Mouse (Mus musculus) limb, embryonic 11.5 days (tissue): ENCODE data around the gene Mov10. TPM values are rescaled to one million over a fixed set of nuclear protein-coding genes. Genes with fewer than 3 reads are reported as not detected.

ENCODE experiments used
- polyA plus RNA-seq: library from polyadenylated mRNA; unstranded; fragments of >200 nt; fragmentation: Nextera tagmentation; extraction: Ambion mirVana; gene quantifications from 2 replicates; pipeline ENCODE4 v1.2.1, GENCODE M21; 2014

The Mov10 gene
- polyA plus RNA-seq, 1 experiment from 2014 or later: 61.4 TPM

Other genes with a start within 250 kb of the Mov10 start
- gene Slc16a1, start 179.9 kb downstream of the Mov10 start, polyA plus RNA-seq: 49.1 and 55.6 TPM in 2 replicates
- 1.3 and 1.8 TPM in 2 replicates for gene Ppm1j, start 37.5 kb downstream of the Mov10 start, polyA plus RNA-seq
- gene Fam19a3, start 36.7 kb downstream of the Mov10 start, polyA plus RNA-seq: 0.29 and 0.30 TPM in 2 replicates
- 146 and 160 TPM in 2 replicates for gene Rhoc, start 30.2 kb downstream of the Mov10 start, polyA plus RNA-seq
- gene St7l, start 45.4 kb upstream of the Mov10 start, polyA plus RNA-seq: 32.1 and 33.8 TPM in 2 replicates
- 207 and 210 TPM in 2 replicates for gene Capza1, start 45.9 kb upstream of the Mov10 start, polyA plus RNA-seq
- 0.43 and 0.72 TPM in 2 replicates for gene Wnt2b, start 143.4 kb upstream of the Mov10 start, polyA plus RNA-seq
- gene Cttnbp2nl, start 234.6 kb upstream of the Mov10 start, polyA plus RNA-seq: 40.2 and 50.8 TPM in 2 replicates
- not detected in 2 replicates for gene 4930564D02Rik, start 248.3 kb upstream of the Mov10 start, polyA plus RNA-seq